Mouse (Mus musculus) small intestine, adult 2 months (tissue): ENCODE data around the gene Map3k7cl.

Source experiments
- CTCF ChIP-seq: fragments of 200-500 bp; IDR thresholded peaks from 2 replicates; pipeline ENCODE4 v1.5.1; 2012; ENCODE audit warnings: low read depth, mild to moderate bottlenecking, control low read depth, inconsistent platforms, low read length, moderate library complexity, mixed read lengths; ENCODE audit not compliant: insufficient replicate concordance, insufficient read length; ENCODE audit errors: extremely low read depth
- POLR2A ChIP-seq: fragments of 200-500 bp; IDR thresholded peaks from 2 replicates; pipeline ENCODE4 v1.6.1; 2012; ENCODE audit warnings: low read depth, mild to moderate bottlenecking, control low read depth, inconsistent platforms, low read length, moderate library complexity

- no peak for TF ChIP-seq POLR2A
- peak; percentile 38; the same call in 1 of the 2 replicates for TF ChIP-seq CTCF
Observed at GRCm38 (mm10) chr16:87584618-87585017, 31.5 kb downstream of the Map3k7cl start.
